Mouse (Mus musculus) heart, postnatal 4 days (tissue): ENCODE measurements around the gene Zfp217. TPM values are rescaled to one million over a fixed set of nuclear protein-coding genes. Genes with fewer than 3 reads are reported as not detected.

Experiments
- DNase-seq: peaks from one replicate; pipeline ENCODE4 v3.0.0; 2021
- total RNA-seq, 2 experiments: library from RNA; stranded (reverse); gene quantifications; 2 replicates each; pipeline ENCODE4 v1.2.3; 2021

The Zfp217 gene
- total RNA-seq, 2 experiments from 2014 or later: 18.8 to 19.3 TPM

GRCm38 (mm10) chr2:170094220-170094619 lies 53.7 kb downstream of the Zfp217 start:
- no peak for DNase-seq

GRCm38 (mm10) chr2:170091563-170092443 lies 56.1 kb downstream of the Zfp217 start:
- no peak for DNase-seq

GRCm38 (mm10) chr2:170078442-170079017 lies 69.4 kb downstream of the Zfp217 start:
- peak; percentile 19 for DNase-seq

- no peak for DNase-seq
These were observed 69.9 kb downstream of the Zfp217 start for GRCm38 (mm10) chr2:170078041-170078440.

- DNase-seq: no peak
These were observed 70.9 kb downstream of the Zfp217 start for GRCm38 (mm10) chr2:170076941-170077490.

GRCm38 (mm10) chr2:170070641-170071241 lies 77.2 kb downstream of the Zfp217 start:
- DNase-seq: peak; percentile 22

- DNase-seq: no peak
These were observed 77.9 kb downstream of the Zfp217 start for GRCm38 (mm10) chr2:170069976-170070375.

GRCm38 (mm10) chr2:170062378-170062777 lies 85.5 kb downstream of the Zfp217 start:
- DNase-seq: no peak

- peak; percentile 34 for DNase-seq
These were observed 87.8 kb downstream of the Zfp217 start for GRCm38 (mm10) chr2:170060066-170060465.

- DNase-seq: no peak
These were observed 89.1 kb downstream of the Zfp217 start for GRCm38 (mm10) chr2:170058774-170059173.
